Mouse (Mus musculus) activated CD4-positive, CD25-positive, alpha-beta regulatory T cell, adult 4 months (primary cell): ENCODE measurements around the gene Cd9. TPM values are rescaled to one million over a fixed set of nuclear protein-coding genes. Genes with fewer than 3 reads are reported as not detected.

Source experiments
- ATAC-seq: one replicate; pipeline ENCODE4 v1.8.0; 2017
- polyA plus RNA-seq, 2 experiments: library from polyadenylated mRNA; unstranded; fragments of 100-300 nt; shearing (Covaris generic); gene quantifications; one replicate each; pipeline ENCODE4 v1.2.1; 2017

Gene Cd9
- polyA plus RNA-seq, 2 experiments from 2014 or later, result 73.3 to 104 TPM

DNA sequence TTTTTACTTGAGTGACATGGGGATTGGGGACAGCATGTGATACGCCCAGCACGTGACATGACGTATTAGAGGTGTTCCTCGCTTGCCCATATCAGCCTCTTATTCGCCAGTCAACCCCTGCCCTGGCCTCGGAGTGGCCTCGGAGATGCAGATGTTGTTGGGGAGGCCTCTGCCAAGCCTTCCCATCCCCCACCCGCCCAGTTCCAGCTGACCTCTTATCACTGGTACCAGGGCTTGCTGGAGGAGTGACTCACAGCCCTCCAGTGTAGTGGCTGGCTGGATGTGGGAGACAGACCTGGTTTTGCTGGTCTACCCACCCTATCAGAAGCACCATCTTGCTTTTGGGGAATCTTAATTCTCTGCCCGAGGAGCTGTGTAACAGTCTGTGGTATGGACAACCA, 21.3 kb downstream of the Cd9 start:
- ATAC-seq, result no peak

DNA sequence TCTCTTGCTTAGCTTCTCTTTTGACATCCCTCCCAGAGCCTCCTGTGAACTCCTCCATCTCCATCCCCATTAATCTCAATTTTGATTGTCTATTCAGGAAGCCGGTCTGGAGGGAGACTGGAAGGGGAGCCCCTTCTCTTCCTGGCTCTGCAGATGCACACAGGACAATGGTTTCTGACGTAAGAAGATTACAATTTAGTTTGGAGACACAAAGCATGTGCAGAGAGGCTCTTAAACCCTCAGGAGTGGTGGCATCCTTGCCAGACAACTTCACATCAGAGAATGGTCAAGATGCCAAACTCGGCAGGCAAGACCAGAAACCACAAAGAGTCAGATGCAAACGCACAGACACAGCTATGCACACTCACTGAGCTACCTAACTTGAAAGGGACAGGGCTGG, 22.7 kb downstream of the Cd9 start:
- ATAC-seq, result no peak

DNA sequence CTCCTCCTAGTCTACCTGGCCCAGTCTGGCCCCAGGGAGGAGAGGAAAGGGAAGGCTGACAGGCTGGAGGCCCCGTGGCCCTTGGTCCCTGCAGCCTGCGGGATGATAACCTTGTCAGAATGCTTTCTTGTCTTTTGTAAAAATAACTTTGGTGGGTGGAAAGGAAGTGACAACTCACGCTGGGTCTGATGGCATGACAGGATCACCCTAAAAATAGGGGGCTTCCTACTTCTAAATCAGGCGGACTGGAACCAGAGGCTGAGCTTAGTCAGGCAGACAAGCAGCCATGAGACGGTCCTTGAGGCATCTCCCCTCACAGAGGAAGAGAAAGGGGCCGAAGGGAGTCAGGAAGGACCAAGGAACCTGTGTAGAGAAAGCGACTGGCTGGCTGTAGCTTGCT, 23.3 kb downstream of the Cd9 start:
- no peak for ATAC-seq

DNA sequence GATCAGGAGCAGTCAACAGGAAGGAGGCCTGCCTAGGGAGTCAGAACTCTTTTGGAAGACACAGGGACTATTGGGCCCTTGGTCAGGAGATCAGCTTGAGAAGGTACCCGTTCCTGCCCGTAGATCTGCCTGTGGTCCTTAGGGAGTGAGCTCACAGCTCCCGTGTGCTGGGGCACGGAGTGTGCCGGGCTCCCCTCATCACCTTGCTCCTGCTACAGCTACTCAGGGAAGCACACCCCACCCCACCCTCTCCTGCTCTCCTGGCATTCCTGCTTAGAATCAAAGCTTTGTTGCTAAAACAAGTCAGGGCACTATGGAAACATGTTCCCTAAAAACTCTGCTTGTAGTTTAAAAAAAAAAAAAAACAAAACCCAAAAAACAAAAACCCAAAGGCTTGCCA, 24.0 kb downstream of the Cd9 start:
- ATAC-seq, result no peak

DNA sequence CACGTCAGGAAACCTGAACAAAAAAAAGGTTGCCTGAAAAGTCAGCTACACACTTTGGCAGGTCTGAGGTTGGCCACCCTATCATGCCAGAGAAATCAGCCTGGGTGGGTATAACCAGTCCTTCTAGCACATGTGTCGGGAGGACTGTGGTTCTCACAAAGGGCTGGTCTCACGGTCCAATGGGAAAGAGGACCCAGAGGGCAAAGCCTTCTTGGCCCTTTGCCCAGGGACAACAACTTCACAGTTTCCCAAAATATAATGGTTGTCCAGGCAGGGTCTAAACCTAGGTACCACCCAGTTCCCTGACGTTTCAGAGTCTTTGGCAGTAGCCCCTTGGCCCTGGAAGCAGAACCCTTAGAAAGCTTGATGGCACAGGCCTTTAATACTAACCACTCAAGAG, 25.4 kb downstream of the Cd9 start:
- no peak for ATAC-seq

DNA sequence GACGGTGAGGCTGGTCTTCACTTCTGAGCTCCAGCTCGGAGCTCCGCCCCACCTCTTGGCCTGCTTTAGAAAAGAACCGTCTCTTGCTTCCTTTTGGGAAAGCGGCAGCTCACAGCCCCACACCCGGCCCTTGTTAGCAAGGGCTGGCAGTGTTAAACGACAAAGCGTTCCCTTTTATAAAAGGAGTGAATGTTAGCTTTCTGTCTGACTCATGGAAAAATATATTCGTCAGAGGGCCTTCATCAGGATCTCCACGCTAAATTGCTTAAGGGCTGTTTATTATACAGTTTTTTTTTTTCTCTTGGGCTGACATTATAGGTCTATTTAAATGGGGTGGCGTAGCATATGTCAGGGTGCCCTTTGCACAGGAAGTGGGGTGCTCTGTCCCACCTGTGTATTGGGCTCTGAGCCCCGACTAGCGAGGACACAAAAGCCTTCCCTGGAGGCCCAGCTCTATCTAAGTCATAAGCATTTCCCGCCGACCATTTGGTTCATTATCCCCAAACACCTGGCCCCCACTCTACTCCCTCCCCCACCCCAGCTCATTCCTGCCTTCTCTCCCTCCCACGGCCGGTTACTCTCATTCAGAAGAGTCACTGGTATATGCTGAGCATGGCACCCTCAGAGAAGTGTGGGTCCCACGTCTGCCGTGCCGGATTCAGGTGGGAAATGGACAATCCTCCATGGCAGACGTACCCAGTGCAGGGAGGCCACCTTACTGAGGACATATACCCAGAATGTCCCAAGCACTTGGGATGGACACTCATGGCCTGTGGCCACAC, 26.2 kb downstream of the Cd9 start:
- peak; percentile 69 for ATAC-seq

DNA sequence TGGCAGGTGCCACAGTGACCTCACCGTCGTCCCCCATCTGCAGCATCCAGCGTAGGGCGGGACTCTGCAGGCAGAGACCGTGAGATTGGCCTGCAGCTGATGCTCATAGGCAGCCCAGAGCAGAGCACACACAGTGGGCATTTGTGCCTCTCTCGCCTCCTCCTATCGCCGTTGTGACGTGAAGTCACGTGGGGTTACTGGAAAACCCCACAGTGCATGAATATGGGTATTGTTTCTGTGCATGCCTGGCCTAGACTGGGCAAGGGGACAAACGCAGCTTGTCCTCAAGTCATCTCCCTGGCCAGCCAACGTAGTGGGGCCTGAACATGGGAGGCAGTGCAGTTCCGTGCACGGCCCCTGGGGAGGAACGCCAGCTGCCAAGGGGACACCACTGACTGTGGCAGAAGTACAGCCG, 27.3 kb downstream of the Cd9 start:
- peak; percentile 67 for ATAC-seq

DNA sequence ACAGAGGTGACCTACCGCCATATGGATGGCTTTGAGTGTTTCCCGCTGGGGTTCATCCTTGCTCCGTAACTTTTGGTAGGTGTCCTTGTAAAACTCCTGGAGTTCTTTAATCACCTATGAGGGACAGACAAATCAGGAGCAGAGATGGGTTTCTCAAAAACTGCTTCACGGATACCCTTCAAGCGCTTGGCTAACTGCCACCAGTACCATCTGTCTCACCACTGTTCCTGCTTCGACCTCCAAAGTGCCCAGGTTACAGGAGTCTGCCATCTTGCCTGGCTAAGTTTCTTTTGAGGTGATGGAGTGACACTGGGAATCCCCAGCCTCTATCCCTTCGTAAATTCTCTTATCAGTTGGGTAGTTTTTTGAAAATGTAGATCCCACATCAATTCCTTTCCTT, 32.3 kb downstream of the Cd9 start:
- ATAC-seq, result no peak

DNA sequence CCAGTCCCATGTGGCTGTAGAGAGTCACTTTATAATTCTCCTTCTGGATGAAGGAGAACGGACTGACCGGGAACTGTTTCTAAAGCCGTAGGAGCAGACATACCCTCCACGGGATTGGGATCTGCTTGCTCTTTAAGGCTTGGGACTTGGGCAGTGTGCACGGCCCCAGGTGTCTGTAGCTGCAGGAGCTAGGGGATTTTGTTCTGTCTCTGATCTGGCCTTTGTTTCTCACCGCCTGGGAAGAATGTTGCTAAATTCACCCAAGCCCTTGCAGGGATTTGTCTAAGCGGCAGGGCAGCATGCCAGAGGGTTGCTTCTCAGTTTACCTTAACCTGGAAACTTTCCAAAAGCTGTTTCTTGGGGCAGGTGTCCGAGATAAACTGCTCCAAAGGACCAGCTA, 32.8 kb downstream of the Cd9 start:
- ATAC-seq, result no peak

DNA sequence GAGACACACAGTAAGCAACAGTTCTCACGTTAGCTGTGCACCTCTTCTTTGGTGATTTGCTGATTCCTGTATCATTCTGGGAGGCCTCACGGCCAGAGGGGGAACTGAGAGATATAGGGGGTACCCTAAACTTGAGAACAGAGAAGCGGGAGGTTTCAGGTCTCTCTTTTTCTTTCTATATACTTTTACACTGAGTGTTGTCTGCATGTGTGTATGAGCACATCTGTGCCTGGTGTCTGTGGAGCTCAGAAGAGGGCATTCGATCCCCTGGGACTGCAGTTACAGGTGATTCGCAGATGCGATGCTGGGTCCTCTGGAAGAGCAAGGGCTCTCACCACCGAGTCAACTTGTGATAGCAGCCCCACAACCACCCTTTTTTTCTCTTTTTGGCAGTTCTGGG, 33.3 kb downstream of the Cd9 start:
- ATAC-seq, result no peak

DNA sequence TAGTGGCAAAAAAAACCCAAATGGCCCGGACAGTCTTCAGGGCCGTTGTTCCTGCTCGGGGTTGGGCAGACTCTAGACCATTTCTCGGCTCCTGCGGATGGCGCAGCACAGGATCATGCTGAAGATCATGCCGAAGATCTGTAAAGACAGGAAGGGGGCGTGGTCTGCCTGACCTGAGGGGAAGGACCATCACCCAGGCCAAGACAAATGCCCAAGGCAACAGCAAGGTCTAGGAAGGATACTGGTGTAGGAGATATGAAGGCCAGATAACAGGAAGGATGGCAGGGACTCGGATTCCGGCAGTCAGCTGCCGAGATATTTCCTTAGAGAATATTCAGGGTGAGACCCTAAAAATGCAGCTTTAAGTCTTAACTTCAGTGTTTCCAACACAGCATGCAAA, 34.0 kb downstream of the Cd9 start:
- no peak for ATAC-seq

DNA sequence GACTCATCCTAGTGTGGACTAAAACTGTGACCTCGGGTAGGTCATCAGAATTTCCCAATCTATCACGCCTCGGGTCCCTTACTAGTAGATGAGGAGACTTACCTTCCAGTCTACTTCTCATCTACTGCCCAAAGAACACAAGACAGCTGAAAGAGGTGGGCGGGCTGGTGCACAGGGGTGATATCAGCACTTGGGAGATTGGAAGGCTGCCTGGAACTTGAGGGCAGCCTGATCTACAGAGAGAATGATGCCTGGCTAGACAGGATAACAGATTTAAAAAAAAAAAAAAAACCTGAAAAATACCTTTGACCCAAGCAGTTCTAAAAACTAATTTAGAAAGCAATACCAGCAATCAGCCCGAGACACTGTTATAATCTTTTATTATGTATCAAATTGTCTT, 34.7 kb downstream of the Cd9 start:
- no peak for ATAC-seq

DNA sequence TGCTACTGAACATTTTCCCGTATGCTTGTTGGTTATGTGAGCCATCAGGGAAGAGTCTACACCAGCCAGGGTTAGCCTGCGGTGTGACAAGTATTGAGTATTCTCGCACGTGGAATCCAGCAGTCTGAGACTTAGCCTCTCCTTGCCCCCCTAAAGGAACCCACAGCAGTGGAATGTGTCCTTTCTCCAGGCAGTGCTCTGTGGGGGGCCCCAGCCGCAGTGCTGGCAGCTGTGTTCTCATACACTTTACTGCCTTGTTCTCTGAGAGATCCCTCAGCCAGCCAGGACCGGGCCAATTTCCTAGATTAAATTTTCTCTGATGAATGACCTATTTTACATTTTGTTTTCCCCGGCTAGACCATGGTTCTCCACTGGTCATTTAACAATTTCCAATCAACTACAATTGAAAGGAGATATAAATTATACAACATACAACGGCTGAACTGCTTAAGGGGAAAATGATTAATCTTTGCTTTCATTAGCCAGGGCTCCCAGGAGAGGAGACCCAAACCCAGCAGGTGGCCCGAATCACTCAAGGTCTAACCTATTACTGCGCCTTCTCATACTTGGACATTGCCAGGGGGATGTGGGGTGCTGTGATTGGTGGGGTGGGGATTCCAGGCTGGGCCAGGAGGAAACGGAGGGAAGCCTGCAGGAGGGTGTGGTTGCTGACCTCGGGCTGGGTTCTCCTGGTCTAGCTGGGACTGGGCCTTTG, 38.6 kb downstream of the Cd9 start:
- no peak for ATAC-seq

DNA sequence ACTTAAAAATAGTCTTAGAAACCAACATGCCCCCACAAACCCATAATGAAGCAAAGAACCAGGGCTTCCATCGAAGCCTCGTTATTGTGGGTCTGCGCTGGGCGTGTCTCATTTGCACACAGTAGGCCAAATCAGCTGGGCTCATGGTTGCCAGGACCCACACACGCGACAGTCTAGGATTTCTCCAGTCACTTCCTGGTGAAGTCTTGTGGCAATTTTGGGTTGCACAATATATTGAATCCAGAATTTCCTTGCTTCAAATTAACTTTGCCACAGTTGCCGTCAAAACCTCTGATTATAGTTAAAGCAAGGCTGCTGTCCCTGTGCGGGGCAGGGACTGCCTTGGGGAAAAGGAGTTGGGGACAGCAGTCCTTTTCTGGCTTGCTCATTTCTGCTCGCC, 39.9 kb downstream of the Cd9 start:
- no peak for ATAC-seq

DNA sequence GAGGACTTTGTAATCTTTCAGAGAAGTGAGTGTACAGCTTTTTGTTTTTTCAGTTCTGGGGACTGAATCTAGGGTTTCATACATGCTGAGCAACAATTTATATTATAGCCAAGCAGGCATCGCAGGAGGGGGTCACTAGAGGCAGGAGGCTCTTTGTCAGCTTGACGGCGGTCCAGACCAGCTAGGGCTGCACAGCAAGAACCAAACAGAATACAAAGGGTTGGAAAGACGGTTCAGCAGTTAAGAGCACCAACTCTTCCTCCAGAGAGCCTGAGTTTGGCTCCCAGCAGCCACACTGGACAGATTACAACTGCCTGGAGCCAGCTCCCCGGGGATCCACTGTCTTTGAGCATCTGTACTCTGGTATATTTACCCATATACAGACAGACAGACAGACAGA, 40.3 kb downstream of the Cd9 start:
- ATAC-seq, result no peak

DNA sequence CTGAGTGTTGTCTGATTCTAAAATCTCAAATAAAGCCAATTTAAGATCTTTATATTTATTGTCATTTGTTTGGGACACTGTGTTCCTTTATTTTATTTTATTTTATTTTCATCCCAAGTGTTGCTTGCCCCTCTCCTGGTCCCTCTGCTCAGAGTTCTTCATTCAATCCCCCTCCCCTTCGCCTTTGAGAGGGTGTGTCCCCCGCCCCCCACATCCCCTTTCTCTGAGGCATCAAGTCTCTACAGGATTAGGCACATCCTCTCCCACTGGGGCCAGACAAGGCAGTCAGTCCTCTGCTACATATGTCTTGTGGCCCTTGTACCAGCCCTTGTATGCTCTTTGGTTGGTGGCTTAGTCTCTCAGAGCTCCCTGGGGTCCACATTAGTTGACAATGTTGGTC, 46.9 kb downstream of the Cd9 start:
- ATAC-seq, result no peak

DNA sequence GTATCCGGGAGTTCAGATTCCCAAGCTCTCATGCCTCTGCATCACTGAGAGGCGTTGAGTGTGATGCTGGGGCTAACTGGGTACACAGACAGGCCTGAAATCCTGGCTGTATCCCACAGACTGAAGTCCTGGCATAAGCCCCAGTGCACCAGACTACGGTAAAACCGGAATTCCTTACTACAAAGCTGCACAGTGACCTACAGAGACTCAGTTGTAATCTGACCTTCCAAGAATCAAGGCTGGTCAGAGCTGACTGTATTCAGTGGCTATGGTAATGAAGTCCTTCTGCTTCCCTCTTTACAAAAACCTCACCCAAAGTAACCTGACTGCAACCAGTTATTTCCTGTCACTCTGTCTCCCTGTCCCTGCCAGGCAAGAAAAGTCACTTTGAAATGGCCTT, 47.4 kb downstream of the Cd9 start:
- no peak for ATAC-seq

DNA sequence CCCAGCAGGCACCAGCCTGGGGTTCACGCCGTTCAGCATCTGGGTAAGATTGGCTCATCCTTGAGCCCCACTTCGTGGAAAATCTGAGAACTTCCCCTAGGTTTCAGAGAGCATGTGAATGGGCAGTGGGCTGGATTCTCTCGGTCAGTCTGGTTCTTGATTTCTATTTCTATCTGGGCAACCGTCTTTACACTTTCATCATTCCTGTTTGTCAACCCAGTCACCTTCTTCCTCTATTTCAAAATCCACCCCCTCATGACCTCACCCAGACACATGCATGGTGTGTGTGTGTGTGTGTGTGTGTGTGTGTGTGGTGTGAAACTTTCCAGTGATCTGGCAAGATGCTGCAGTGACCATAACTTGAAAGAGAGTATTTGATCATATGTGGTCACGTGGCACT, 49.2 kb downstream of the Cd9 start:
- no peak for ATAC-seq

DNA sequence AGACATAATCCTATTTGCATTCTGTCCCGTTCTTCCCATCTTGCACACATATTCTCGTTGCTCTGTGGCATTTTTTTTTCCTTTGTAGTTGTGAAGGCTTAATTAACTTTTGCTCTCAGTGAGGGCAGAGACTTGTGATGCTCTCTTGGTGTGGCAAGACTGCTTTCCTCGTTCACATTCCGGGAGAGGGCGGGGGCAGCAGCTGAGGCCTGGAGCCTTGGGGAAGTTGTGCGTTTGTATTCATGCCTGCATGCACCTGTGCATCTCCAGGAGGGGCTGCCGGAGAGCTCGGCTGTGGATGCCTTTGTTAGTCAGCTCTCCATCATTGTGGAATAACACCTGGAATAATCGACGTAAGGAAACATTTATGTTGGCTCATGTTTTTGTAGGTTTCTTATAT, 52.0 kb downstream of the Cd9 start:
- ATAC-seq, result no peak

DNA sequence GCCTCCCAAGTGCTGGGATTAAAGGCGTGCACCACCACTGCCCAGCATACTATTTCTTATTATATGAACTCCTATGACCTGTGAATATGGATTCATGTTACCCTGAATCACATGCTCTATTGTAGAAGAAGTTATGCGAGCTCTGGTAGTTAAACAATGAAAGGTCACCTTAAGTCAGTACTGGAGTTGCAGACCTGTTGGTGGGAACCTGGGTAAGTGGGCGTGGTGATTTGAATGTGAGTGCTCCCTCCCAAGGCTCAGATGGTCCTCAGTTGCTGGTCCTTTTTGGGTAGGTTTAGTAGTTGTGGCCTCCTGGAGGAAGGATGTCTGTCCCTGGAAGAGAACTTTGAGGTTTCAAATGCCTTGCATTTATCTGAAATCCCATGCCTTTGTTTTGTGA, 57.8 kb downstream of the Cd9 start:
- ATAC-seq, result no peak

DNA sequence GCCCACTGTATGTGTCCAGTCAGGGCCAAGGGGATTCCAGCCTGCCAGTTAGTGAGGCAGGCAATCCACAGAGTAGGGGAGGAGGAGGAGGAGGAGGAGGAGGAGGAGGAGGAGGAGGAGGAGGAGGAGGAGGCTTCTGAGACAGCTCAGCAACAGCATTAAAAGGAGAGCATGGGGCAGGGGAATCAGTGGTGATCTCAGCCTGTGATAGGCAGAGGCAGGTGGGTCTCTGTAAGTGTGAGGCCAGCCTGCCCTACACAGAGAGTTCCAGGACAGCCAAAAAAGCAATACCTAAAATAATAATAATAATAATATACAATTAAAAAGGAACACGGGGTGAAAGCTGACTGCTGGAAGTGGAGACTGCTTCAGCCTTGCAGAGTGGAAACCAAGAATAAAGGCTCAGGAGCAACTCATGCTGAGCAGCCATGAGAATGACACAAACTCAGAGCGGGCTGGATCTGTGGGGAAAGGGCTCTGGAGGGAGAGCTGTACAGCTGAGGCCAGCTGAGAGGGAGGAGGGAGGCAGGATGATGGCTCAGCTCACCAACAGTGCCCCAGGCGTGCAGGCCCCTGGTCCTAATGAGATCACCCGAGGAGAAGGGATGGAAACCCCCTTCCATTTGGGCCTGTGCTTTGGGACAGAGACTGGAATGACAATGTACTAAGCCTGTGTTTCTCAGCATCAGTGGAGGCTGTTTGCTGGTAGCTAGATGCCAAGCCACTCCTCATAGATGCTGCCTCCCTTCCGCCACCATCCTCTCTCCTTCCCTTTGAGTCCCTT, 59.7 kb downstream of the Cd9 start:
- ATAC-seq, result no peak

DNA sequence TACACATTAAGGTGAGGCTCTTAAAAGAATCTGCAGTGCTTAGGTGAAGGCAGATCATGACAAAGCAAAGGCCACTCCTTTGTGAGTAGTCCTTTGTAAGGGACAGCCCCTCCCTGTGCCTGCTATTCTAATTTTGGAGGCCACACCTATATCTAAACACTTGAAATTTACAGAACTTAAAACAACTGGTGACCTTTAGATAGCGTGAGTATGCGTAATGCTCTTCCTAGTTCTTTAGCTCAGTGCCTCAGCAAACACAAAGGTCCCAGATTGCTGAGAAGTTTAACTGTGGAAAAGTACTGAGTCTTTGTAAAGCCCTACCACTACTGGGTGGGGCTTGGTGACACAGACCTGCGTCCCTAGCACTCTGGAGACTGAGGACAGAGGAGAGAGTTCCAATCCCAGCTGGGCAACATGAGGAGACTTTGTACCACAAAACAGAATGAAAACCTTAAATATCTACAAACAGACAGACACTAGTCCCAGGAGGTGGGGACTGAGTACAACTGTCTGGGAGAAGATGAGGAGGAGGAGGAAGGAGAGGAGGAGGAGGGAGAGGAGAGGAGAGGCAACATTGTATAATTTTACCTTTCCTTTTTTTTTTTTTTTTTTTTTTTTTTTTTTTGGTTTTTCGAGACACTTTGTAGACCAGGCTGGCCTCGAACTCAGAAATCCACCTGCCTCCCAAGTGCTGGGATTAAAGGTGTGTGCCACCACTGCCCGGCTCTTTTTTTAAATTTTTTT, 60.7 kb downstream of the Cd9 start:
- ATAC-seq, result peak; percentile 88

DNA sequence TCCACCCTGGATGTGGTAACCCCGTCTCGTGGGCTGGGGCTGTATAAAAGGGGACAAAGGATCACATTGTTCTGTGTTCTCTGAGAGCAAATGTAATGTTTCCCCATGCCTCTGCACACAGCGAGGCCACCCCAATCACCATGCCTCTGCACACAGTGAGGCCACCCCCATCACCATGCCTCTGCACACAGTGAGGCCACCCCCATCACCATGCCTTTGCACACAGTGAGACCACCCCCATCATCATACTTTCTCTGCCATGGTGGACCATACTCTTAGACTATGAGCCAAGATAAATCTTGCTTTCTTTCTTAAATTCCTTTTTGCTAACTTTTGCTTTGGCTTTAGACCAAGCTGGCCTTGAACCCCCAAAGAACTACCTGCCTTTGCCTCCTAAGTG, 61.3 kb downstream of the Cd9 start:
- no peak for ATAC-seq
